Mouse (Mus musculus): ENCODE data around the gene Psme2. TPM values are rescaled to one million over a fixed set of nuclear protein-coding genes. Genes with fewer than 3 reads are reported as not detected.

The Psme2 gene
- polyA plus RNA-seq, 1 experiment from 2014 or later, result 225 TPM

GRCm38 (mm10) chr14:55557587-55557986 is 33.3 kb downstream of the Psme2 start:
- H3K27me3 ChIP-seq (ENCODE audit: control insufficient read depth, insufficient read depth, low read length), result no peaks in the 10 kb centered on the region
- H3K4me2 ChIP-seq (ENCODE audit: low read depth, severe bottlenecking), result no peak overlapping the region
- ATAC-seq (ENCODE audit: insufficient number of reproducible peaks, low FRiP score, low TSS enrichment, low read depth) (no peak), DNase-seq (ENCODE audit: low spot score) (no peak)
- H3K27ac ChIP-seq (replicated peaks; ENCODE audit: low read depth, low read length), result no peak overlapping the region
- peaks cover 4% of the 10 kb centered on the region; the same call in 1 of the 2 replicates for H3K4me1 ChIP-seq (ENCODE audit: control insufficient read depth, insufficient read depth, low read length)
- no peak overlapping the region for H3K9ac ChIP-seq (ENCODE audit: low read length)
- H3K9me3 ChIP-seq (ENCODE audit: control insufficient read depth, low read length), result no peaks in the 10 kb centered on the region
- H3K4me3 ChIP-seq (ENCODE audit: low read depth, low read length), result no peak overlapping the region
- no peaks in the 10 kb centered on the region for H3K36me3 ChIP-seq (ENCODE audit: control insufficient read depth, insufficient read depth, low read length)
- 94% methylated on average over 3 of the region's 3 CpGs for WGBS

- no peak for ATAC-seq (ENCODE audit: insufficient number of reproducible peaks, low FRiP score, low TSS enrichment, low read depth)
- Histone ChIP-seq H3K4me3 (ENCODE audit: low read depth, low read length) (no peak overlapping the region), H3K27ac (replicated peaks; ENCODE audit: low read depth, low read length) (no peak overlapping the region), H3K36me3 (ENCODE audit: control insufficient read depth, insufficient read depth, low read length) (no peaks in the 10 kb centered on the region), H3K9ac (ENCODE audit: low read length) (no peak overlapping the region), H3K9me3 (ENCODE audit: control insufficient read depth, low read length) (no peaks in the 10 kb centered on the region), H3K27me3 (ENCODE audit: control insufficient read depth, insufficient read depth, low read length) (no peaks in the 10 kb centered on the region), H3K4me1 (ENCODE audit: control insufficient read depth, insufficient read depth, low read length) (peaks cover 4% of the 10 kb centered on the region; the same call in 1 of the 2 replicates), H3K4me2 (ENCODE audit: low read depth, severe bottlenecking) (no peak overlapping the region)
- peak; percentile 77 for DNase-seq (ENCODE audit: low spot score)
- 24% methylated on average over 5 of the region's 5 CpGs for WGBS
Observed at GRCm38 (mm10) chr14:55557003-55557402, 33.9 kb downstream of the Psme2 start.

DNA sequence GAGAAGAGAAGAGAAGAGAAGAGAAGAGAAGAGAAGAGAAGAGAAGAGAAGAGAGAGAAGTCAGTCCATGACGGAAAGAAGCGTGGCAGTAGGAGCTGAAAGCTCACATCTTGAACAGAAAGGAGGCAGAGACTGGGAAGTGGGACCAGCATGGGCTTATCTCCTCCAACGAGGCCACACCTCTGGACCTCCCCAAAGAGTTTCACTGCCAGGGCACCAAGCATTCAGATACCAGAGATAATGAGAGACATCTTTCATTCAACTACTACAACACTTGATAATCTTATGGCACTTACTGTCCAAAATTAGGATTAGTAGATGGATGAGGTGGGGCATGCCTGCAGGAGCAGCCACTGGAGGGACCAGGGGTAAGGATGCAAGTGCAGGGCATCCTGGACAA is 35.1 kb downstream of the Psme2 start:
- H3K36me3 ChIP-seq (ENCODE audit: control insufficient read depth, insufficient read depth, low read length), result no peaks in the 10 kb centered on the region
- no peak for DNase-seq (ENCODE audit: low spot score)
- whole genome bisulfite sequencing, result 85% methylated on average over 3 of the region's 3 CpGs
- H3K4me2 ChIP-seq (ENCODE audit: low read depth, severe bottlenecking), result no peak overlapping the region
- no peaks in the 10 kb centered on the region for H3K9me3 ChIP-seq (ENCODE audit: control insufficient read depth, low read length)
- H3K27ac ChIP-seq (replicated peaks; ENCODE audit: low read depth, low read length), result no peak overlapping the region
- no peak overlapping the region for H3K4me3 ChIP-seq (ENCODE audit: low read depth, low read length)
- H3K4me1 ChIP-seq (ENCODE audit: control insufficient read depth, insufficient read depth, low read length), result no peaks in the 10 kb centered on the region
- ATAC-seq (ENCODE audit: insufficient number of reproducible peaks, low FRiP score, low TSS enrichment, low read depth), result no peak
- H3K9ac ChIP-seq (ENCODE audit: low read length), result no peak overlapping the region
- H3K27me3 ChIP-seq (ENCODE audit: control insufficient read depth, insufficient read depth, low read length), result no peaks in the 10 kb centered on the region

DNA sequence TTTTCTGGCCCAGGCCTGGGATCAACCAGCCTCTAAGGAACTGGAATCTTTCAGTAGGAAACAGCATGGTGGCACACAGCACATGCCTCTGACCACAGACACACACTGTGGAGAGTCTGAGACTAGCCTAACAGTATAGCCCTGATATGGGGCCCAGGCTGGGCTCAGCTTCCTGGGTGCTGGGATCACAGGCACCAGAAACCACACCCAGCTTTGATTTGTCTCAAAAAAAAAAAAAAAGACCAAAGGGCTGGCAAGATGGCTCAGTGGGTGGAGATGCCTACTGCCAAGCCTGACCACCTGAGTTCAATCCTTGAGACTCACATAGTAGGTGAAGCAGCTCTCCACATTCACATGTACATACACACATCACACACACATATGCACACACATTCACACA is 36.3 kb downstream of the Psme2 start:
- Histone ChIP-seq H3K27me3 (ENCODE audit: control insufficient read depth, insufficient read depth, low read length) (no peaks in the 10 kb centered on the region), H3K27ac (replicated peaks; ENCODE audit: low read depth, low read length) (no peak overlapping the region), H3K9me3 (ENCODE audit: control insufficient read depth, low read length) (no peaks in the 10 kb centered on the region), H3K4me2 (ENCODE audit: low read depth, severe bottlenecking) (no peak overlapping the region), H3K4me3 (ENCODE audit: low read depth, low read length) (no peak overlapping the region), H3K4me1 (ENCODE audit: control insufficient read depth, insufficient read depth, low read length) (no peaks in the 10 kb centered on the region), H3K36me3 (ENCODE audit: control insufficient read depth, insufficient read depth, low read length) (no peaks in the 10 kb centered on the region), H3K9ac (ENCODE audit: low read length) (no peak overlapping the region)
- DNase-seq (ENCODE audit: low spot score) (no peak), ATAC-seq (ENCODE audit: insufficient number of reproducible peaks, low FRiP score, low TSS enrichment, low read depth) (no peak)

GRCm38 (mm10) chr14:55551794-55552193 is 39.1 kb downstream of the Psme2 start:
- 94% methylated on average over 8 of the region's 8 CpGs for WGBS
- ATAC-seq (ENCODE audit: insufficient number of reproducible peaks, low FRiP score, low TSS enrichment, low read depth), result no peak

GRCm38 (mm10) chr14:55551347-55551746 is 39.6 kb downstream of the Psme2 start:
- ATAC-seq (ENCODE audit: insufficient number of reproducible peaks, low FRiP score, low TSS enrichment, low read depth) (no peak), DNase-seq (ENCODE audit: low spot score) (no peak)
- Histone ChIP-seq H3K36me3 (ENCODE audit: control insufficient read depth, insufficient read depth, low read length) (peaks cover 8% of the 10 kb centered on the region; the same call in 1 of the 2 replicates), H3K27ac (replicated peaks; ENCODE audit: low read depth, low read length) (no peak overlapping the region), H3K27me3 (ENCODE audit: control insufficient read depth, insufficient read depth, low read length) (no peaks in the 10 kb centered on the region), H3K9ac (ENCODE audit: low read length) (no peak overlapping the region), H3K4me3 (ENCODE audit: low read depth, low read length) (no peak overlapping the region), H3K4me2 (ENCODE audit: low read depth, severe bottlenecking) (no peak overlapping the region), H3K4me1 (ENCODE audit: control insufficient read depth, insufficient read depth, low read length) (no peaks in the 10 kb centered on the region), H3K9me3 (ENCODE audit: control insufficient read depth, low read length) (no peaks in the 10 kb centered on the region)
- 72% methylated on average over 5 of the region's 5 CpGs for WGBS

More at GRCm38 (mm10) chr14:55551794-55552193, 39.1 kb downstream of the Psme2 start:
- H3K27me3 ChIP-seq (ENCODE audit: control insufficient read depth, insufficient read depth, low read length), result no peaks in the 10 kb centered on the region
- no peaks in the 10 kb centered on the region for H3K9me3 ChIP-seq (ENCODE audit: control insufficient read depth, low read length)
- H3K4me2 ChIP-seq (ENCODE audit: low read depth, severe bottlenecking), result no peak overlapping the region
- no peak overlapping the region for H3K9ac ChIP-seq (ENCODE audit: low read length)
- H3K36me3 ChIP-seq (ENCODE audit: control insufficient read depth, insufficient read depth, low read length), result peaks cover 8% of the 10 kb centered on the region; the same call in 1 of the 2 replicates
- no peaks in the 10 kb centered on the region for H3K4me1 ChIP-seq (ENCODE audit: control insufficient read depth, insufficient read depth, low read length)
- H3K27ac ChIP-seq (replicated peaks; ENCODE audit: low read depth, low read length), result no peak overlapping the region
- no peak for DNase-seq (ENCODE audit: low spot score)
- H3K4me3 ChIP-seq (ENCODE audit: low read depth, low read length), result no peak overlapping the region

DNA sequence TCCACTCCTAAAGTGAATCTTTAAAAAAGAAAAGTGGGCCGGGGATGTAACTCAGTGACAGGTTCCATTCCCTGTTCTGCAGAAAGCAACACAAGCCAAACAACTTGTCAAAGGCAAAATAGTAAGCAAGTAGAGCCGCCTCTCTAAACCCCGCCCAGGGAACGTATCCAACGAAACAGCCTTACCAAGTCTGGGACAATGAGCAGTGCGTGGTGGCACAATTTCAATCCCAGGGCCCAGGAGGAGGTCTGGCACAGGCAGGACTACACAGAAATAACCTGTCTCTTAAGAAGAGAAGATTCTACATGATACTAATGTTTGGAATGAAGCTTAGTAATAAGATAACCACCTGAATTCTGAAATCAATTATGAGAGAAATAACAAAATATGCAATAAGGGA is 40.7 kb downstream of the Psme2 start:
- ATAC-seq (ENCODE audit: insufficient number of reproducible peaks, low FRiP score, low TSS enrichment, low read depth), result no peak
- Histone ChIP-seq H3K27ac (replicated peaks; ENCODE audit: low read depth, low read length) (no peak overlapping the region), H3K9me3 (ENCODE audit: control insufficient read depth, low read length) (no peaks in the 10 kb centered on the region), H3K9ac (ENCODE audit: low read length) (no peak overlapping the region), H3K4me3 (ENCODE audit: low read depth, low read length) (no peak overlapping the region), H3K4me2 (ENCODE audit: low read depth, severe bottlenecking) (no peak overlapping the region), H3K4me1 (ENCODE audit: control insufficient read depth, insufficient read depth, low read length) (no peaks in the 10 kb centered on the region), H3K27me3 (ENCODE audit: control insufficient read depth, insufficient read depth, low read length) (no peaks in the 10 kb centered on the region), H3K36me3 (ENCODE audit: control insufficient read depth, insufficient read depth, low read length) (peaks cover 8% of the 10 kb centered on the region; the same call in 1 of the 2 replicates)
- WGBS, result 92% methylated on average over 6 of the region's 6 CpGs
- no peak for DNase-seq (ENCODE audit: low spot score)

GRCm38 (mm10) chr14:55544334-55544733 is 46.6 kb downstream of the Psme2 start:
- ATAC-seq (ENCODE audit: insufficient number of reproducible peaks, low FRiP score, low TSS enrichment, low read depth), result no peak
- DNase-seq (ENCODE audit: low spot score), result no peak
- WGBS, result 92% methylated on average over 9 of the region's 9 CpGs
- no peak overlapping the region for H3K27ac ChIP-seq (replicated peaks; ENCODE audit: low read depth, low read length)
- H3K36me3 ChIP-seq (ENCODE audit: control insufficient read depth, insufficient read depth, low read length), result peaks cover 11% of the 10 kb centered on the region; the same call in 1 of the 2 replicates
- H3K9ac ChIP-seq (ENCODE audit: low read length), result no peak overlapping the region
- peaks cover 8% of the 10 kb centered on the region for H3K4me1 ChIP-seq (ENCODE audit: control insufficient read depth, insufficient read depth, low read length)
- no peak overlapping the region for H3K4me3 ChIP-seq (ENCODE audit: low read depth, low read length)
- no peaks in the 10 kb centered on the region for H3K27me3 ChIP-seq (ENCODE audit: control insufficient read depth, insufficient read depth, low read length)
- no peaks in the 10 kb centered on the region for H3K9me3 ChIP-seq (ENCODE audit: control insufficient read depth, low read length)
- H3K4me2 ChIP-seq (ENCODE audit: low read depth, severe bottlenecking), result no peak overlapping the region

GRCm38 (mm10) chr14:55542268-55542667 is 48.6 kb downstream of the Psme2 start:
- Histone ChIP-seq H3K9ac (ENCODE audit: low read length) (no peak overlapping the region), H3K27me3 (ENCODE audit: control insufficient read depth, insufficient read depth, low read length) (no peaks in the 10 kb centered on the region), H3K4me1 (ENCODE audit: control insufficient read depth, insufficient read depth, low read length) (peaks cover 8% of the 10 kb centered on the region), H3K9me3 (ENCODE audit: control insufficient read depth, low read length) (no peaks in the 10 kb centered on the region), H3K4me3 (ENCODE audit: low read depth, low read length) (no peak overlapping the region), H3K4me2 (ENCODE audit: low read depth, severe bottlenecking) (no peak overlapping the region), H3K36me3 (ENCODE audit: control insufficient read depth, insufficient read depth, low read length) (peaks cover 2% of the 10 kb centered on the region; the same call in 1 of the 2 replicates), H3K27ac (replicated peaks; ENCODE audit: low read depth, low read length) (no peak overlapping the region)
- ATAC-seq (ENCODE audit: insufficient number of reproducible peaks, low FRiP score, low TSS enrichment, low read depth) (no peak), DNase-seq (ENCODE audit: low spot score) (no peak)
- WGBS, result 95% methylated on average over 12 of the region's 12 CpGs

Data from limb, embryonic 11.5 days (tissue).